In the genomic region with DNA sequence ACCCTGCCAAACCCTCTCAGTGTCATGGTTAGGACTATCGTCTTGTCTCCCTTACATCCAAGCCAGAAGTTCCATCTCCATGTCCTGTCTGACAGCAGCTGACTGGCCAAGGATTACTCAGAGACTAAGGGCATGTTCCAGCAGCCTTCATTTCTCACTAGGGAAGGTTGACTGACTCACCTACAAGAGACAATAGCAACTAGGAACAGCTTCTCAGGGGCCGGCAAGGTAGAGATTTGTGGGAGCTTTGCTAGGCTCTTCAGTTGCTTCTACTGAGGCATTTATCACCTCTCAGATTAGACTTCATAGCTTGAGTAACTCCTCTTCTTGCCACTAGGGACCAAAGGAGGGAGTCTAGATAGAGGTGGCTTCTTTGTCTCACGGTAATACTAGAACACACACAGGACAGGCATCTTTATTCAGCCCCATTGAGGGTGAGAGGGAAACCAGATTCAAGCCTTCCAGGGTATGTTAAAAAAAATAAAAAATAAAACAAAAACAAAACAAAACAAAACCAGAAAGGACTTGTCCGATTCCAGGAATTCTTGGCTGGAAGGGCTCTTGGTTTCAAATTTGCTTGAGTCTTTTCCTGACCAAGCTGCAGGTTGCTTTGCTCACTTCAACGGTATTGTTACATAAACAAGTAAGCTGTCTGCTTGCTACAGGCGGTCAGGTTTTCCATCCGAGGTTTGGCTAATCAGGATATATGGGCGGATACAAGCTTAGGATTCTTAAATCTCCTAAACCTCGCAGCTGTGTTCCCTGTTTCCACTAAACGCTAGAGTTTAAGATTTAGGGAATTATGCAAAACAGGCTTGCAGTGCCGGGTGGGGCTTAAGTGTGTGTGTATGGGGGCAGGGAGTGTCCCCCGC, we compare ENCODE assay signal across 7 mouse cellular contexts. TPM values are rescaled to one million over a fixed set of nuclear protein-coding genes. Genes with fewer than 3 reads are reported as not detected.
A peak's percentile ranks its signal among the peaks of the same experiment; 100 is the strongest.
DNase-seq lines count a peak whose midpoint lies in the region; ATAC-seq and TF ChIP-seq lines count a peak whose summit lies in the region.

No protein-coding gene starts in this region.

- peaks cover 13% of the 10 kb centered on the region; the same call in 1 of the 2 replicates for H3K27me3 ChIP-seq in G1E (ENCODE audit: insufficient read depth, low read length)
- H3K27me3 ChIP-seq in heart, embryonic 10.5 days (ENCODE audit: insufficient read depth, poor library complexity, severe bottlenecking): peaks cover 33% of the 10 kb centered on the region
- H3K27me3 ChIP-seq in midbrain, postnatal 0 days (ENCODE audit: insufficient read depth, low read length): 0 out of 2 replicates have a peak, but pooled peaks cover 8% of the 10 kb centered on the region

- no peak overlapping the region for H3K9ac ChIP-seq in midbrain, postnatal 0 days (replicated peaks; ENCODE audit: low read length, poor library complexity, severe bottlenecking)

- 0 out of 2 replicates have a peak, but pooled peaks have one; percentile 26 for ATAC-seq in G1E (ENCODE audit: extremely low read depth, insufficient number of reproducible peaks, low FRiP score, poor library complexity, severe bottlenecking)
- ATAC-seq in midbrain, postnatal 0 days (ENCODE audit: low FRiP score): no peak

- H3K27ac ChIP-seq in heart, embryonic 10.5 days: peak overlapping the region; percentile 85
- no peak overlapping the region for H3K27ac ChIP-seq in midbrain, postnatal 0 days (ENCODE audit: low read depth, low read length)

- 15% methylated on average over 12 of the region's 12 CpGs for WGBS in heart, embryonic 10.5 days
- whole genome bisulfite sequencing in midbrain, postnatal 0 days: 17% methylated on average over 12 of the region's 12 CpGs

- peaks cover 21% of the 10 kb centered on the region for H3K36me3 ChIP-seq in G1E (replicated peaks)
- H3K36me3 ChIP-seq in heart, embryonic 10.5 days: peaks cover 7% of the 10 kb centered on the region; the same call in 1 of the 2 replicates
- no peaks in the 10 kb centered on the region for H3K36me3 ChIP-seq in midbrain, postnatal 0 days (ENCODE audit: insufficient read depth, low read length)

- TF ChIP-seq CTCF in G1E (IDR thresholded peaks at IDR 0.05; ENCODE audit: low read depth, low read length): no peak
- TF ChIP-seq CTCF in midbrain, postnatal 0 days (IDR thresholded peaks at IDR 0.05): peak; percentile 61

- peak overlapping the region; percentile 26 for H3K4me2 ChIP-seq in midbrain, postnatal 0 days (ENCODE audit: low read depth, low read length, poor library complexity, severe bottlenecking)

- H3K4me1 ChIP-seq in G1E (ENCODE audit: insufficient read depth, low read depth, low read length): peaks cover 50% of the 10 kb centered on the region
- peaks cover 46% of the 10 kb centered on the region for H3K4me1 ChIP-seq in heart, embryonic 10.5 days
- H3K4me1 ChIP-seq in midbrain, postnatal 0 days (ENCODE audit: insufficient read depth, low read length): peaks cover 9% of the 10 kb centered on the region; the same call in 1 of the 2 replicates

- DNase-seq in CD4-positive helper T cell, adult 2 months (ENCODE audit: low read depth, low spot score): peak; percentile 64
- DNase-seq in G1E (ENCODE audit: low spot score): peak; percentile 39
- no peak for DNase-seq in heart, embryonic 10.5 days (ENCODE audit: low spot score)
- peak; percentile 28 for DNase-seq in kidney, postnatal 10 days
- peak; percentile 10 for DNase-seq in midbrain, postnatal 0 days (ENCODE audit: low spot score)
- DNase-seq in cerebellum, adult 9-10 months: no peak
- DNase-seq in right cerebral cortex, postnatal 36 days (ENCODE audit: low spot score in 2 of 2): no peak

- no peaks in the 10 kb centered on the region for H3K9me3 ChIP-seq in G1E (replicated peaks)
- H3K9me3 ChIP-seq in heart, embryonic 10.5 days: no peaks in the 10 kb centered on the region
- H3K9me3 ChIP-seq in midbrain, postnatal 0 days (ENCODE audit: low read length): no peaks in the 10 kb centered on the region

- peak overlapping the region; percentile 11; the same call in 1 of the 2 replicates for H3K4me3 ChIP-seq in G1E (ENCODE audit: low read depth, low read length)
- peak overlapping the region; percentile 37 for H3K4me3 ChIP-seq in heart, embryonic 10.5 days
- H3K4me3 ChIP-seq in midbrain, postnatal 0 days (ENCODE audit: low read depth, low read length): peak overlapping the region; percentile 9; the same call in 1 of the 2 replicates

RNA-seq across cellular contexts. Expression of a gene that starts 1.3 kb away (rescaled TPM):
- total RNA-seq in G1E (2014; fragmentation: Nextera tagmentation) (17.2 and 17.8 TPM in 2 replicates), G1E (2017) (12.8 and 14.6 TPM in 2 replicates)
- 13.5 and 16.9 TPM in 2 replicates for polyA plus RNA-seq in G1E (2012)
- polyA plus RNA-seq in heart, embryonic 10.5 days (2016; fragmentation: Nextera tagmentation; extraction: Ambion mirVana): 4.0 and 4.6 TPM in 2 replicates
- total RNA-seq in midbrain, postnatal 0 days (2014; rRNA removed): 12.2 and 13.9 TPM in 2 replicates
- 2.0 and 2.2 TPM in 2 replicates for polyA plus RNA-seq in midbrain, postnatal 0 days (2015; fragmentation: Nextera tagmentation; extraction: Ambion mirVana)

Comparison
In these comparisons a context has a peak if more than half of its experiments do, and no peak if none do; other contexts are left out.
1. DNase-seq: peak in CD4-positive helper T cell, adult 2 months (single experiment), G1E (single experiment), kidney, postnatal 10 days (single experiment) and midbrain, postnatal 0 days (single experiment); none in heart, embryonic 10.5 days (single experiment), cerebellum, adult 9-10 months (single experiment) and right cerebral cortex, postnatal 36 days (0 of 2).
2. Peak in every context shown above with its lines, with median percentiles within 50 percentile points of each other: H3K4me3 ChIP-seq.